Mouse (Mus musculus) liver, embryonic 14.5 days (tissue): ENCODE results near the gene Cacna1a. TPM values are rescaled to one million over a fixed set of nuclear protein-coding genes. Genes with fewer than 3 reads are reported as not detected.

Experiments
- ATAC-seq: fragments of 200-750 bp; cut with Nextera tagmentation; 2 replicates; pipeline ENCODE4 v1.8.0; 2017; ENCODE audit warnings: moderate number of reproducible peaks, mild to moderate bottlenecking, moderate library complexity; ENCODE audit not compliant: insufficient read depth
- DNase-seq, 3 experiments: peaks; one replicate each; pipeline ENCODE4 v3.0.0-alpha.2; 2012 to 2013; ENCODE audit warnings: low read depth in 3 of 3, low spot score in 3 of 3
- H3K27ac ChIP-seq: fragments of 300-500 bp; sonication (generic); 2 replicates; pipeline ENCODE4 v1.5.1; 2014; ENCODE audit warnings: moderate library complexity, mild to moderate bottlenecking, control low read depth, inconsistent platforms
- H3K27me3 ChIP-seq: fragments of 300-500 bp; sonication (generic); 2 replicates; pipeline ENCODE4 v1.6.1; 2014; ENCODE audit warnings: mild to moderate bottlenecking, low read length, moderate library complexity; ENCODE audit not compliant: control insufficient read depth, insufficient read depth
- H3K36me3 ChIP-seq: fragments of 300-500 bp; sonication (generic); replicated peaks from 2 replicates; pipeline ENCODE4 v1.6.1; 2014; ENCODE audit warnings: low read depth; ENCODE audit not compliant: control insufficient read depth, insufficient read depth
- H3K4me1 ChIP-seq, 2 experiments: fragments of 200-500 bp in 1 of 2; fragments of 300-500 bp in 1 of 2; sonication (generic) in 1 of 2; replicated peaks; 2 replicates each; pipeline ENCODE4 v1.6.1; 2012 to 2014; ENCODE audit warnings: antibody characterized with exemption in 1 of 2, inconsistent platforms in 1 of 2, low read length in 1 of 2; ENCODE audit not compliant: control insufficient read depth in 2 of 2, insufficient read depth in 2 of 2
- H3K4me2 ChIP-seq: fragments of 300-500 bp; sonication (generic); 2 replicates; pipeline ENCODE4 v1.6.1; 2014; ENCODE audit warnings: low read depth, mild to moderate bottlenecking, control low read depth, moderate library complexity
- H3K4me3 ChIP-seq, 2 experiments: fragments of 200-500 bp in 1 of 2; fragments of 300-500 bp in 1 of 2; sonication (generic) in 1 of 2; 2 replicates each; pipeline ENCODE4 v1.5.1; 2012 to 2014; ENCODE audit warnings: low read depth in 2 of 2, low read length in 2 of 2, mild to moderate bottlenecking in 2 of 2, control low read depth in 1 of 2, inconsistent platforms in 1 of 2, moderate library complexity in 1 of 2; ENCODE audit not compliant: insufficient read depth in 1 of 2
- H3K9ac ChIP-seq: fragments of 300-500 bp; sonication (generic); replicated peaks from 2 replicates; pipeline ENCODE4 v1.6.1; 2014; ENCODE audit warnings: mild to moderate bottlenecking, control low read depth, moderate library complexity
- H3K9me3 ChIP-seq: fragments of 300-500 bp; sonication (generic); 2 replicates; pipeline ENCODE4 v1.6.1; 2016; ENCODE audit warnings: low read length, mixed read lengths; ENCODE audit not compliant: control insufficient read depth
- CTCF ChIP-seq: IDR thresholded peaks from 2 replicates; pipeline ENCODE4 v1.5.1; 2016; ENCODE audit warnings: antibody characterized with exemption, low read depth, control low read depth
- EP300 ChIP-seq: IDR thresholded peaks from 2 replicates; pipeline ENCODE4 v1.6.1; 2016; ENCODE audit warnings: antibody characterized with exemption, low read depth
- WGBS: fragments of 180-500 bp; shearing (Covaris S2); extraction: QIAGEN DNeasy Blood & Tissue Kit; methylation state at CpG from one replicate; pipeline ENCODE4 v1.1.7; 2014; ENCODE audit not compliant: insufficient replicate concordance; 5-methylcytosine and 5-hydroxymethylcytosine counted together
- polyA plus RNA-seq, 2 experiments: library from polyadenylated mRNA; depleted of rRNA in 1 of 2; stranded (reverse) in 1 of 2; unstranded in 1 of 2; fragments of >200 nt; fragmentation: Nextera tagmentation in 1 of 2; extraction: Ambion mirVana in 1 of 2; gene quantifications; 2 replicates each; pipeline versions ENCODE4 v1.2.1 to v1.2.3; 2012 to 2014

Gene Cacna1a
- polyA plus RNA-seq, 2 experiments, result 0.61 to 1.5 TPM

GRCm38 (mm10) chr8:84519767-84520626 lies 131.8 kb downstream of the Cacna1a start:
- TF ChIP-seq EP300, result no peak
- no peak for TF ChIP-seq CTCF
- ATAC-seq (no peak), DNase-seq (no peak)
- Histone ChIP-seq H3K4me1 (no peaks in the 10 kb centered on the region), H3K9me3 (no peaks in the 10 kb centered on the region), H3K4me2 (no peak overlapping the region), H3K9ac (no peak overlapping the region), H3K27me3 (no peaks in the 10 kb centered on the region), H3K36me3 (no peaks in the 10 kb centered on the region), H3K4me3 (no peak overlapping the region), H3K27ac (no peak overlapping the region)
- 37% methylated on average over 17 of the region's 17 CpGs for WGBS

GRCm38 (mm10) chr8:84520999-84521398 lies 132.8 kb downstream of the Cacna1a start:
- Histone ChIP-seq H3K9me3 (no peaks in the 10 kb centered on the region), H3K27ac (no peak overlapping the region), H3K36me3 (no peaks in the 10 kb centered on the region), H3K4me2 (no peak overlapping the region), H3K9ac (no peak overlapping the region), H3K4me1 (no peaks in the 10 kb centered on the region), H3K27me3 (no peaks in the 10 kb centered on the region), H3K4me3 (no peak overlapping the region)
- 48% methylated on average over 2 of the region's 2 CpGs for WGBS
- TF ChIP-seq CTCF (no peak), EP300 (no peak)
- no peak for DNase-seq
- ATAC-seq, result no peak

DNA sequence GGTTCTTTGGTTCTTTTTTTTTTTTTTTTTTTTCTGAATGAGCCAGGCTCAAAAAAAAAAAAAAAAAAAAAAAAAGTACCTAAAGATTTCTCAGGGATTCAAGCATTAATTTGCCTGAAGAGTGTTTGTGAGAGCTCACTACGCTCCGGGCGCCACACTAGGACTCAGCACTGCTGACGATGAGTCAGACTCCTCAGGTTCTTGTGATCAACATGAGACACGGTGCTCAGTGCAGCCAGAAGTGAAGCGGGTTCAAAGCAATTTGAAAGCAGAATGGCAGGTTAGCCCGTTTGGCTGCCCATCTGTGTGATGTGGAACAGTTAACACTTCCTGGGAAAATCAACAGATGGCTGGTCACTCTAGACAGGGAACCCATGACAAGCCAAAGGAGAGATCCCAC lies 139.8 kb downstream of the Cacna1a start:
- 61% methylated on average over 7 of the region's 7 CpGs for WGBS
- Histone ChIP-seq H3K27me3 (no peaks in the 10 kb centered on the region), H3K4me3 (no peak overlapping the region), H3K9me3 (no peaks in the 10 kb centered on the region), H3K9ac (no peak overlapping the region), H3K4me1 (no peaks in the 10 kb centered on the region), H3K27ac (no peak overlapping the region), H3K36me3 (no peaks in the 10 kb centered on the region), H3K4me2 (no peak overlapping the region)
- TF ChIP-seq EP300 (no peak), CTCF (no peak)
- DNase-seq, result no peak
- ATAC-seq, result no peak

- Histone ChIP-seq H3K36me3 (no peaks in the 10 kb centered on the region), H3K9me3 (no peaks in the 10 kb centered on the region), H3K27ac (no peak overlapping the region), H3K4me2 (no peak overlapping the region), H3K4me1 (no peaks in the 10 kb centered on the region), H3K9ac (no peak overlapping the region), H3K4me3 (no peak overlapping the region), H3K27me3 (no peaks in the 10 kb centered on the region)
- DNase-seq (no peak), ATAC-seq (no peak)
- 42% methylated on average over 4 of the region's 4 CpGs for WGBS
- no peak for TF ChIP-seq CTCF
- TF ChIP-seq EP300, result no peak
Observed at GRCm38 (mm10) chr8:84529548-84529947, 141.3 kb downstream of the Cacna1a start.

DNA sequence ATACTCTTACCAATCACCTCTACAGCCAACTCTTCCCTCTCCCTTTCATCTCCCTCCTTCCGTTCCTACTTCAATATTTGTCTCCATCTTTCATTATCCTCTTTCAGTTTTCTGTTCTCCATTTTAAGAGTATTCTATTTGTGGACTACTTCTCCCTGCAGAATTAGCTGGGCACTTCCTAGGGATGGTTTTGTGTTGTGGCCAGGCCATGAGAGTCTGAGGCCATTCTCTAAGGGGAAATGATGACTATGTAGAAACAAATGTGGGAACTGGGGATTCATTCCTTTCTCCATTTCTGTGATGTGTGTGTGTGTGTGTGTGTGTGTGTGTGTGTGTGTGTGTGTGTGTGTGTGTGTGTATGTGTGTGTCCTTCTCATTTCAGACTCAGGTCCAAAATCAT lies 144.5 kb downstream of the Cacna1a start:
- WGBS, result 68% methylated on average over 1 of the region's 1 CpGs
- H3K9ac ChIP-seq, result no peak overlapping the region
- H3K27ac ChIP-seq, result no peak overlapping the region
- H3K4me1 ChIP-seq, result no peaks in the 10 kb centered on the region
- no peaks in the 10 kb centered on the region for H3K36me3 ChIP-seq
- DNase-seq, result no peak
- TF ChIP-seq EP300 (no peak), CTCF (no peak)
- H3K27me3 ChIP-seq, result no peaks in the 10 kb centered on the region
- H3K9me3 ChIP-seq, result no peaks in the 10 kb centered on the region
- H3K4me3 ChIP-seq, result no peak overlapping the region
- no peak overlapping the region for H3K4me2 ChIP-seq
- no peak for ATAC-seq
